Mouse (Mus musculus): ENCODE results near the gene Gal3st2.
"Not testable (repeated sequence)": the region's sequence is repeated elsewhere in the genome, so short reads cannot be mapped to it uniquely, and the experiment has no call there.

Gene Gal3st2

DNA sequence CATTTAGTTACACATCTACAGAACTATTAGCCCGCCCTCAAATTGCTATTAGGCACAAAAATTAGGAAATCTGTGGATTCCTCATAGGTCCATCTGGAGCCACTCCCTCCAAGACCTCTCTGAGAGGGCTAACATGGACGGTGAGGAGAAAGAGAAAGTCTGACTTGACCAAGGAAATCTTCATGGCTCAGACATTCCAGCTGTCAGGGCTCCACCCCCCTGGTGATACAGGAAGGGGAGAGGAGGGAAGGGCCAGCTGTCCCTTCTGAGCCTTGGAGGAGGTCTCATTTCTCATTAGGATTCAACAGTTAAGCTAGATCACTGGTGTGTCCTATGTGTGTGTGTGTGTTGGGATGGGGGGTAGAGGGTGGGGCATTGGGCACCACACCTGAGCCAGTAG, at the start of gene Gal3st2:
Gal3st2 (plus strand) TSS at position 259 of the 400 bp plus-strand sequence.
- not testable (repeated sequence) for DNase-seq (ENCODE audit: low read depth, low spot score)

DNA sequence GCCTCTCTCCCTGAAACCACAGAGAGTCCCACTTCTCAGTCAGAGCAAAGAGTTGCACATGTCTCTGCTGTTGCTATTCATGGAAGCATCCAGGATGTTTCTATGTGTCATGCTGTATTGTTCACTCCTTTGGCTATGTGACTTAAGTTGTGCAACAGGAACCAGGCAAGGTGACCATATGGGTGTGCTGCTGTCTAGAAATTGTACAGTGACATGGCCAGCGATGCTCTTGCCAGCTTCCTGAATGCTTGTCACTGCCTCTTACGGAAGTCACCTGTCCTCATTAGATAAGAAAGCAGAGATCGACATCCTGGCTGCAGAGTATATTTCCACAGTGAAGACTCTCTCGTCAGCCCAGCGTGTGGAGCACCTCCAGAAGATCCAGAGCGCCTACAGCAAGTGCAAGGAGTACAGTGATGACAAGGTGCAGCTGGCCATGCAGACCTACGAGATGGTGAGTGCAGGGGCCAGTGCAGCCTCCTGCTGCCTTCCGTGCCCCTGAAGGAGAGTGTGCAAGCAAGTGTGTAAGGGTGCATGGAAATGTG, 49.5 kb upstream of the Gal3st2 start:
- no peak for DNase-seq (ENCODE audit: low read depth, low spot score)

DNA sequence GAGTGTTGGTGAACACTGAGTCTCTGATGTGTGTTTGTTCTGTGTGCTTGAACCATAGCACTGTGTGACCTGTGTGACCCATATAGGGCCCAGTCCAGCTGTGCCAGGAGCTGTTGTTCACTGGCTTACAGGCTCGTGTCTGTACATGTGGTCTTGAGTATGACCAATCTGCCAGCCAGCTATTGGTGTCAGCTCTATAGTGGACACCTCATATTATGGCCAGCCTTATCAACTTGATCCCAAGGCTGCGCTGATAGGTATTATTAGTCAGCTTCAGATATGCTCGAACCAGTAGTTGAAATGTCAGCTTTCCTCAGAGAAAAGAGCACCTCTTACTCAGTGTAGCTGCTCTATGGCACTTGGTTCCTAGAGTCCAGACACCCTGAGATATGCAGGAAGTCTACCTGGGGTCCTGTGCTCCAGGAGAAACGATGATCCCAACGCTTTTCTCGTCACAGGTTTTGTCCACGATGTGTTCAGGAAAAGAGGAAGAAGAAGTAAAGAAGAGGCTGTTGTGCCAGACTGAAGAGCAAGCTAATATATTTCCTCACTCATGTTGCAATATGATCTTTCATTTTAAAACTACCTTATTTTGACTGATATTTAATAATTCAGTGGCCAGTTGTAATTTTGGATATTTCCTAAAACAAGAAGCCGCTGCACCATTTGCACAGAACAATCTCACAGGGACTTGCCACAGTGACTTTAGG, 43.1 kb upstream of the Gal3st2 start:
- no peak for DNase-seq (ENCODE audit: low read depth, low spot score)

DNA sequence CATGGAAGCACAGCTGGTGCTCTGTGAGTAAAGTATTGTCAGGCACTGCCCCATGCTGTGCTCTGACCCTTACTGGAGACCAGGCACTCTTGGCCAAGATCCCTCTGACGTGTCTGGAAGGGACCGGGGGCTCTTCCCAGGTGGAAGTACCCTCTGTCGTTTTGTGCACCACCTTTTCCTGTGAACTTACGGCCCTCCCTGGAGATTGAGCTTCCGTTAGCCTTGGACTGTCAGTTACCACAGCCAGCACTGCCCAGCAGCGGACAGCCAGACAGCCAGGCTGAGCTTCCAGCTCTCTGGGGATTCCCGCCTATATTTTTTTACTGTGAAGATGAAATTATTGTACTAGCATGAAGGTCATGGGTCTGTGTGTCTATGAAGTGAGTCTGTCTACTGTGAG, 42.4 kb upstream of the Gal3st2 start:
- DNase-seq (ENCODE audit: low read depth, low spot score): no peak

DNA sequence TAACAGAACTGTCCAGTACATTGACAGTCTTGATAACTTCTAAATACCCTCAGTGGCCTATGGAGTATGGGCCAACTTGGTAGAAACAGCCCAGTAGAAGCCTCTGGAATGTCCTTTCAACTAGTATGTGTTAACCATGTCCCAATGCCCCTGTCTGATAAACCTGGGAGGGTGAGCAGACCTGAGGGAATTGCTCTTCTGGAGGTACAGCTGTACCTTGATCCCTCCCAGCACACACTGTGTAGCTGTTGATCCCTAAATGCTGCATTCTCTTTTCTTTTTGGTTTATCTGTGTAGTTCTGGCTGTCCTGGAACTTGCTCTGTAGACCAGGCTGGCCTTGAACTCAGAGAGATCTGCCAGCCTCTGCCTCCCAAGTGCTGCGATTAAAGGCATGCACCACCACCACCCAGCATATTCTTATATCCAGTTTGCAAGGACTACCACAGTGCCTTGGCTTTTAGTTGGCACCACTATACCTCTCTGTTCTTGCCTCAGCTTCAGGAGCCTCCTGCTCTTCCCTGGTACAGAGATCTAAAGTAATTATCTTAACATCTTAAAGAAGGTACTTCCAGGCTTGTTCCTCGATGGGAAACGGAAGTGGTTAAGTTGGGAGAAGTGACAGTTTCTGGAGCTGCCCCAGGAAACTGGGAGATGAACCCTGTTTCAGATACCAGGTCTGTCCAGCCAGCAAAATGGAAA, 37.2 kb upstream of the Gal3st2 start:
- DNase-seq (ENCODE audit: low read depth, low spot score): no peak

DNA sequence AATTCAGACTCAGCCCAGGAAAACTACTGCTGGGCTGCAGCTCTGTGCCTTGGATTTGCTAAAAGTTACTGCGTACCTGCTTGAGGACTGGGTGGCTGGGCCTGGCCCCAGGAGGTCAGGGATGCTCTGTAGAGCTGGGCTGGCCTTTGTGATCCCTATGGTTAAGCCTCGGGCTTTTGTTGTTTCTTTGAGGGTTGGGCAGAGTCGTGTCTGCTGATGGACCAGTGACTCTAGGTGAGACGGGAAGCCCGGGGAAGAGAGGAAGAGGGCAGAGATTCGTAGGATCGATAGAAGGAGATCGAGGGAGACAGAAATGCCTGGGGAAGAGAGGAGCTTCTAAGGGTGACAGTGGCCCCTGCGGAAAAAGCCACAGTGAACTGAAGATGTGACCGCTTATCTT, 36.5 kb upstream of the Gal3st2 start, which contains the start of gene D2hgdh:
D2hgdh (plus strand) TSS at position 301 of the 400 bp plus-strand sequence.
- DNase-seq (ENCODE audit: low read depth, low spot score): no peak

DNA sequence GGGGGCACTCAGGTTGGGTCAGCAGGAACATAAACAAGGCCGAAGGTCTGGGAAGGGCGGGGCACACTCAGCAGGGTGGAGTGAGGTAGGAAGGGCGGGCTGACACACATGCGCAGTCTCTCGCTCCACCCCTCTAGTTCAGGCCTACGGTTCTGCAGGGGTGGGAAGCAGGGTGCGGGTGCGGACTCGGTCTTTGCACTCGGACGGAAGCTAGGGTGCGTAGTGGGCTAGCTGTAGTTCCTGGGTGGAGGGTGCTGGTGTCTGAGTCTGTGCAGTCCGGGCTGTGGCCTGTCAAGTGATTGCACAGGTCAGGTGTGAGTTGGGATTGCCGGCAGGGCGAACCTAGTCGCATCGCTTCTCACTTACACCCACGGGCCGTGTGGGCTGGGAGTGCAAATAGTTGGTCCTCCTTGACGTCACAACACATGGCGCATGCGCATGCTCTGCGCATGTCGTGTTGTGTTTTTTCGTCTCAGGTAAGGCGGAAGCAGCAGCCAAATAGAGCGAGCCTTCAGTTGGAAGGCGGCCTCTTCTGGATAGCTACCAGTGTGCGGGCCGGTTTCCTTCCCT, 35.9 kb upstream of the Gal3st2 start:
- DNase-seq (ENCODE audit: low read depth, low spot score): peak; percentile 92

DNA sequence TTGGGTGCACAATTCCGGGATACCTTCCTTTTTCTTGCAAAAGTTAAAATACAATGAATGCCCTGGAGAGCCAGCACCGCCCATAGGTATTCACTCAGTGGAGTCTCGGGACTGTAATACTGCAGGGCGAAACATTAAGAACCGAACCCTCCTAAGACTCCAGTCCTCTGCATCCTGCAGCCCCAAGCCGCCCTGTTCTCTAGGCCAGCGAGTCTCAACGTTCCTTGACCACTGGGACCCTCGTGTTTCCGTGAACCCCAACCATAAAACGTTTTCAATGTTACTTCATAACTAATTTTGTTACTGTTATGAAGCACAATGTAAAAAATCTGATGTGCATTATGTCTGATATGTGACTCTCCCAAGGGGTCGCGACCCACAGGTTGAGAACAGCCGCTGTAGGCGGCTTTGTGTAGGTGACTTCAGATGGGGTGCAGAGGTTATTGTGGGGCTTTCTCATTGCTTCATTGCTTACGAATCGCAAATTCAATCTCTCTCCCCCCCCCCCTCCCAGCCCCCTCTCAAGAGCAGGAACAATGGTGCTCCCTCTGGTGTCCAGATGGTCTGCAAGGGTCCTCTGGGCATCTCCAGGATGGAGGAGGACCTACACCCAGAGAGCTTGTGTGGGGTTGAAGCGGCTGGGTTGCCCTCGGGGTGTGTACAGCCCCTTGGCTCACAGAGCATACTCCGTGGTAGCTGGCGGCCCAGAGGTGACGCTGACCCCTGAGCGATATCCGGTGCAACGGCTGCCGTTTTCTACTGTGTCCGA, 35.2 kb upstream of the Gal3st2 start:
- no peak for DNase-seq (ENCODE audit: low read depth, low spot score)

DNA sequence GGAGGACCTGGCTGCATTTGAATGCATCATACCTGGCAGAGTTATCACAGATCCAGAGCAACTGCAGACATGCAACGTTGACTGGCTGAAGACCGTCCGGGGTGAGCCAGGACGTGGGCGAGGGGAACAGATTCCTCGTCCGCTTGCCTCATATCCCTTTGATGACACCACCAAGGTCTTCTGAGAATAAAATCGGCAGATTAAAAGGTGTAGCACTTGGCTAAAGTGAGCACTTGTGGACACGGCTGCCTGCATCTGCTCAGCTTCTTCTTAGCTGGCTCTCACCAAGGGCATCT, 34.6 kb upstream of the Gal3st2 start:
- no peak for DNase-seq (ENCODE audit: low read depth, low spot score)

DNA sequence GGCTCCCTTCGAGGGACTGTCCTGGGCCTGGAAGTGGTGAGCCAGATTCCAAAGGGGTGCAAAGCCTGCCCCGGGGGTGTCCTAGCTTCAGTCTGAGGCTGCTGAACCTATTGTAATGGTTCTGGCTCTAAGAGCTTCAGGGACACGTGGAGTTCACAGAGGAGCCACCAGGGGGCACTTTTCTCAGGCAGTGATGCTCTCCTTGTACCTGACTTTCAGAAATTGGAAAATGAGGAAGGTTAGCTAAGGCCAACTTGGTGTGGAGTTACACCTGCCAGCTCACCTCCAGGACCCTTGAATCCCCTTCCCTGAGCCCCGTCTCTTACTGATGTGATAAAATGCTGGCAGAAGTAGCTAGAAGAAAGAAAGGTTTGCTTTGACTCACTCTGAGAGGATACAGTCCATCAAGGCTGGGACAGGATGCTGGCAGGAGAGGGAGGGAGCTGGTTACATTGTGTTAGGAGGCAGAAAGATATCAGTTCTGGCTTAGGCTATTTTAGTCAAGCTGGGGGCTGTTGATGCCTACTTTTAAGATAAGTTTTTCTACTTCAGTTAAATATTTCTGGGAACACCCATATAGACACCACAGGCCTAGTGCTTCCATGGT, 28.2 kb upstream of the Gal3st2 start:
- DNase-seq (ENCODE audit: low read depth, low spot score): not testable (repeated sequence)

DNA sequence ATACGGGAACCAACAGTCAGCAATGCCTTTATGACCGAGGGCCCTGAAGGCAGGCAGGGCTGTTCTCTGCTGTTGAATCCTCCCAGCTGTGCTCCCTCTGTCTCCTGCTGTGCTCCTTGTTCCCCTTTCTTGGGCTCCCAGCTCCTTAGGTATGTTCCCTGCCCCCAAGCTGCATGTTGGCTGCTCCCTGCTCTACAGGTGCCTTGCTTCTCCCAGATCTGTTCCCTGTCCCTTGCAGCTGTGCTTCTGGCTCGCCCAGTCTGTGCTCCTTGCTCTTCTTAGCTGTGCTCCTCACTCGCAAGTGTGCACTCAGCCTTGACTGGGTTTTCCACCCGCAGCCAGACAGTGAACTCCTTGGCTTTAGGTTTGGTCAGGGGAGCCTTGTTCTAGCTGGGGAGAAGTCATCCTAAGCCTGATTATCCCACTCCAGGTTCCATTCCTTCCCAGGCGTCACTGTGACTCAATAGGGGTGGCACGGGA, 26.4 kb upstream of the Gal3st2 start:
- DNase-seq (ENCODE audit: low read depth, low spot score): no peak

DNA sequence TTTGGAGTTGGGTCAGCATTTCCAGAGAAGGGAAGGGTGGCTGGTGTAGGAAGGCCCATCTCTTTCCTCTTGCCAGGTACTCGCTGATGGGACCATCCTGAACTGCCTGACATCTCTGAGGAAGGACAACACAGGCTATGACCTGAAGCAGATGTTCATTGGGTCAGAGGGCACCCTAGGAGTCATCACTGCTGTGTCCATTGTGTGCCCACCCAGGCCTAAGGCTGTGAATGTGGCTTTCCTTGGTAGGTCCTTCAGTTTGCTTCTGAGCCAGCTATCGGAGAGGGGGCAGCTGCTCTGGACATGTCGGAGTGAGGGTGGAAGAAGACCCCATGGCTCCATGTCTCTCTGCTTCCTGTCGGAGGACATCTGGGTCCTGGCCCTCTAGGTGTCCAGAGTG, 25.9 kb upstream of the Gal3st2 start:
- no peak for DNase-seq (ENCODE audit: low read depth, low spot score)

DNA sequence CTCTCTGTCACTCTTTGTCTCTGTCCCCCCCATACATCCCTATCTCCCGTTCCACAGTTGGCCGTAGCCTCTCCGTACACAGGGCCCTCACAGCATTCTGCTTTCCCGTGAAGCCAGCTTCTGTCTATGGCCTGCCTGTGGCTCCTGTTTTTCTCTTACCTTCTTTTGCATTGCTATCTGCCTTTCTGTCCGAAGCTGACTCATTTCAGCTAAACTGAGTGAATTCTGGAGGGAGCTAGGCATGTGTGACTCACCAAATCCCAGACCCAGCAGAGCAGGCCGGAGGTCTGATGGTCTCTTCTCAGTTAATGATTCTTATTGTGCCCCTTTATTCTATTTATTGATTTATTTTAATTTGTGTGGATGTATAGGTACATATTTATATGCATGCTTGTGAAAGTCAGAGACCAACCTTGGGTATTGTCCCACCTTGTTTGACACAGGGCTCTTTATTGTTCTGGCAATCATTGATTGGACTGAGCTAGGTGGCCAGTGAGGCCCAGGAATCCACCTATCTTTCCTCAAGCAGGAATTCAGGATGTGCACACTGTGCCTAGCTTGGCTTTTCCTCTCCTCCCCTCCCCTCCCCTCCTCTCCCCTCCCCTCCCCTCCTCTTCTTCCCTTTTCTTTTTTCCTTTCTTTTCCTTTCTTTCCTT, 25.1 kb upstream of the Gal3st2 start:
- DNase-seq (ENCODE audit: low read depth, low spot score): no peak

DNA sequence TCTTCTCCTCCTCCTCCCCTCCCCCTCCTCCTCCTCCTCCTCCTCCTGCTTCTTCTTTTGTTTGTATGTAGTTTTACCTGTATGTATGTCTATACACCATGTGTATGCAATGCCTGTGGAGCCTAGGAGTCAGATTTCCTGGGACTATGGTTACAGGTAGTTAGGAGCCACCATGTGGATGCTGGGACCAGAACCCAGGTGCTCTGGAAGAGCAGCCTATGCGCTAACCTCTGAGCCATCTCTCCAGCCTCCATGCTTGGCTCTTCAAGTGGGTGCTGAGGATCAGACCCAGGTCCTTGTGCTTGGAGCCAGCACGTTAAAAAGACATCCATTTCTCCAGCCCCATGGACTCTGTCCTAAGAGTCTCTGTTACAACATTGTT, 24.6 kb upstream of the Gal3st2 start:
- no peak for DNase-seq (ENCODE audit: low read depth, low spot score)

DNA sequence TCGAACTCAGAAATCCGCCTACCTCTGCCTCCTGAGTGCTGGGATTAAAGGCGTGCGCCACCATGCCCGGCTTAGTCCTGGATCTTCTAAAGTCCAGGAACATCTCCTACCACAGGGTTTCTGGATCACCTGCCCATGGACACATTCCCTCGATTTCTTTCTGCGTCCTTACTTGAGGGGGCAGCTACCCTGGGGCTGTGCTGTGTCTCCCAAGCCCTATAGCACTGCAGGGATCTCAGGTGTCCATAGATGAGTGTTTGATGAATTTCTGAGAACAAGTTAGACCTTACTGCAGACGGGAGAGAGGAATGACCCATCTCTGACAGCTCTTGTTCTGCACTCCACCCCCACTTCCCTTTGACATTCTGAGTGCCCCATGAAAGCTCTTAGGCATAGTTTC, 23.8 kb upstream of the Gal3st2 start:
- no peak for DNase-seq (ENCODE audit: low read depth, low spot score)

DNA sequence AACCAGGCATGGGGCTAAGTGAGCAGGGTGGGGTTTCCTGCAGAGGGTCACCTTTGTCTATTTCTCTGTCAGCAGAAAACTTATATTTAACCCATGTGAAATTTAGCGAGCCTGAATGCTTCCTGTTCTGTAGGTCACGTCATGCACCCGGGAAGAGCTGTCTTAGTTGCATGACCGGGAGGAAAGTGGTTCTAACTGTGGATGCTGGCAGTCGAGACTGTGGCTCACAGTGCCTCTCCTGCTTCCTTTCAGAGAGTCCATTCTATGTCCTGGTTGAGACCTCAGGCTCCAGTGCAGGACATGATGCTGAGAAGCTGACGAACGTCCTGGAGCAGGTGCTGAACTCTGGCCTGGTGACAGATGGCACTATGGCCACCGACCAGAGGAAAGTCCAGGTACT, 22.5 kb upstream of the Gal3st2 start:
- not testable (repeated sequence) for DNase-seq (ENCODE audit: low read depth, low spot score)

DNA sequence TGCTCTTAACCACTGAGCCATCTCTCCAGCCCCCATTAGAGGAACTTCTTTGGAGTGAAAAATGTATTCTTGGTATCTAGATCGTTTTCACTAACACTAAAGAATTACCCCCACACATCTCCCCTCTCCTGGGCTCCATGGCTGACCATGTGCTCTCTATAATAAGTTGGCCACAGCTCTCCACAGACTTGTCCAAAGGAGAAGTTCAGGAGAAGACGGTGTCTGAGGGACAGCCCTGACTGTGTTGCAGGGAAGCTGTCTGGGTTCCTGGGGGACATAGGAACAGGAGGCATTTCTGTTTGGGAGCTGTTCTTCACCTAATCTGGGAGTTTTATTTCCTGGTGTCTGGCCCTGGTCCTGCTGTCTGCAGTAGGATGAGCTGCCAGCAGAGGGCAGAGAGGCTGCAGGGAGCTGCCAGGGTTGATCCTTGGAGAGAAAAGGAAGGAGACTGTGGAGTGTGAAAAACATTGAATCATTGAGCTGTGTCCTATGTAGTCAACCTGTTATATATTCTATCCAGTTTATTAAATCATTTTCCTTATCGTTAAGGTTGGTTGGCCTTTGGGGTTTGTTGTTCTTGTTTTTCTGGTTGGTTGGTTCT, 15.2 kb upstream of the Gal3st2 start:
- DNase-seq (ENCODE audit: low read depth, low spot score): not testable (repeated sequence)

DNA sequence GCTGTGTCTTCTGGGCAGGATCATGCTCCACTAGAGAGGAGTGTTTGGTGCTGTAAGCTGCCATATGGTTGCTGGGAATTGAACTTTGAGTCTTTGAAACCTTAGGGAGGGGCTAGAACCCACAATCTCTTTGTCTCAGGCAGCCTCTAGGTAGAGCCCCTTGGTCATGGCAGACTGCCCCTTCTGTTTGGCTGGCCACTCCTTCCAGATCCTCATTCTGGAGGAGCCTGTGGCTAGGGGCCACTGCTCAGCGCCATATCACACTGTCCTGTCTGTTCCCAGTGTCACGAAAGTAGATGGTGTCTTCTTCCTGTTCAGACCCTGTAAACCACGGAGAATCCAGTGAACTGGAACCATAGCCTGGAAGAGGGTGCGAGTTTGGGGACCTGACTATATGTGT, 5.3 kb upstream of the Gal3st2 start:
- not testable (repeated sequence) for DNase-seq (ENCODE audit: low read depth, low spot score)

DNA sequence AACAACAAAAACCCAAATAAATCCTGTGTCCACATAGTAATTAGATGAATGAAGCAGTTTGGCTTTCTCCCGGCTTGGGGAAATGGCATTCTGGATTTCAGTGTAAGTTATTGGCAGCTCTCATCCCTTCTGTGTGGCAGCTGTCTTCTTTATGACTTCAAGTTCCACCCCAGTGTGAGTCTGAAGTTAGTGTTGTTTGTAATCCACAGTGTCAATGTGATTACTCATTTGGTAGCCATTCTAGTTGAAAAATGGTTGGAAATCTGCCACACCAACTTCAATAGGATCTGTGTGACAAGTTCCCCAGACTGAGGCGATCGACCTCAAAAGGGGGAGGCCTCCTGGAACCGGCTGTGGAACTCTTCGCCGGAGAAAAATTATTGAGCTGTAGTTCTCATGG, 3.7 kb upstream of the Gal3st2 start:
- DNase-seq (ENCODE audit: low read depth, low spot score): no peak

DNA sequence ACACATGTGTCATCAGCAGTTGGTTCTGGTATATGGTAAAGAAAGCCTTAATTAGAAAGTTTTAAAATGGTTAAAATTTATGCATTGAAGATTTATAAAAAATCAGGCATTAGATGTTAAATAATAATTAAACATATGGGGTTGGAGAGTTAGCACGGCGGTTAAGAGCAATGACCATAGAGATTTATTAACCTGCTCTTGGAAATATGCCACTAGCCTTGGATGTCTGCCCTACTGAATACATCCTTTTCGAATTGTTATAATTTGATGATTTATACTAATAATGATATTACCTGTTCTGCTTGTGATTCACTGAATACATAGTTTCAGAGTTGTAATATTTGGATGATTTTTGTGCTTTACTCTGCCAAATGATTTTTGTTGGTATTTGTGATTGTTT, 3.1 kb upstream of the Gal3st2 start:
- DNase-seq (ENCODE audit: low read depth, low spot score): no peak

DNA sequence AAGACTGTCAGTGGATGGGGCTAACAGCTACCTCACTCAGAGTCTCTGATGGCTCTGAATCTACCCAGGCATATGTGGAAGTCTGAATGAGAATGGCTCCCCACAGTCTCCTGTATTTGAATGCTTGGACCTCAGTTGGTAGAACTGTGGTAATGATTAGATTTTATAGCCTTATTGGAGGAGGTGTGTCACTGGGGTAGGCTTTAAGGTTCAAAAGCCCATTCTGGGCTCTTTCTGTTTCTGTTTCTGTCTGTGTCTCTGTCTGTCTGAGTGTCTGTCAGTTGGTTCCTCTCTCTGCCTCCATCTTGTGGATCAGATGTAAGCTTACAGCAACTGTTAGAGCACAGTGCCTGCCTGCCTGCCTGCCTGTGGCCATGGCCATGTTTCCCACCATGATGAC, 1.5 kb upstream of the Gal3st2 start:
- DNase-seq (ENCODE audit: low read depth, low spot score): no peak
